Mouse (Mus musculus) liver, embryonic 14.5 days (tissue): Measurements from ENCODE around the gene Tubg2. TPM values are rescaled to one million over a fixed set of nuclear protein-coding genes. Genes with fewer than 3 reads are reported as not detected.
"Not testable (repeated sequence)": the region's sequence is repeated elsewhere in the genome, so short reads cannot be mapped to it uniquely, and the experiment has no call there.

Experiments used
- ATAC-seq: fragments of 200-750 bp; cut with Nextera tagmentation; 2 replicates; pipeline ENCODE4 v1.8.0; 2017; ENCODE audit warnings: moderate number of reproducible peaks, mild to moderate bottlenecking, moderate library complexity; ENCODE audit not compliant: insufficient read depth
- DNase-seq, 3 experiments: peaks; one replicate each; pipeline ENCODE4 v3.0.0-alpha.2; 2012 to 2013; ENCODE audit warnings: low read depth in 3 of 3, low spot score in 3 of 3
- H3K27ac ChIP-seq: fragments of 300-500 bp; sonication (generic); 2 replicates; pipeline ENCODE4 v1.5.1; 2014; ENCODE audit warnings: moderate library complexity, mild to moderate bottlenecking, control low read depth, inconsistent platforms
- H3K27me3 ChIP-seq: fragments of 300-500 bp; sonication (generic); 2 replicates; pipeline ENCODE4 v1.6.1; 2014; ENCODE audit warnings: mild to moderate bottlenecking, low read length, moderate library complexity; ENCODE audit not compliant: control insufficient read depth, insufficient read depth
- H3K36me3 ChIP-seq: fragments of 300-500 bp; sonication (generic); replicated peaks from 2 replicates; pipeline ENCODE4 v1.6.1; 2014; ENCODE audit warnings: low read depth; ENCODE audit not compliant: control insufficient read depth, insufficient read depth
- H3K4me1 ChIP-seq, 2 experiments: fragments of 200-500 bp in 1 of 2; fragments of 300-500 bp in 1 of 2; sonication (generic) in 1 of 2; replicated peaks; 2 replicates each; pipeline ENCODE4 v1.6.1; 2012 to 2014; ENCODE audit warnings: antibody characterized with exemption in 1 of 2, inconsistent platforms in 1 of 2, low read length in 1 of 2; ENCODE audit not compliant: control insufficient read depth in 2 of 2, insufficient read depth in 2 of 2
- H3K4me2 ChIP-seq: fragments of 300-500 bp; sonication (generic); 2 replicates; pipeline ENCODE4 v1.6.1; 2014; ENCODE audit warnings: low read depth, mild to moderate bottlenecking, control low read depth, moderate library complexity
- H3K4me3 ChIP-seq, 2 experiments: fragments of 200-500 bp in 1 of 2; fragments of 300-500 bp in 1 of 2; sonication (generic) in 1 of 2; 2 replicates each; pipeline ENCODE4 v1.5.1; 2012 to 2014; ENCODE audit warnings: low read depth in 2 of 2, low read length in 2 of 2, mild to moderate bottlenecking in 2 of 2, control low read depth in 1 of 2, inconsistent platforms in 1 of 2, moderate library complexity in 1 of 2; ENCODE audit not compliant: insufficient read depth in 1 of 2
- H3K9ac ChIP-seq: fragments of 300-500 bp; sonication (generic); replicated peaks from 2 replicates; pipeline ENCODE4 v1.6.1; 2014; ENCODE audit warnings: mild to moderate bottlenecking, control low read depth, moderate library complexity
- H3K9me3 ChIP-seq: fragments of 300-500 bp; sonication (generic); 2 replicates; pipeline ENCODE4 v1.6.1; 2016; ENCODE audit warnings: low read length, mixed read lengths; ENCODE audit not compliant: control insufficient read depth
- CTCF ChIP-seq: IDR thresholded peaks from 2 replicates; pipeline ENCODE4 v1.5.1; 2016; ENCODE audit warnings: antibody characterized with exemption, low read depth, control low read depth
- EP300 ChIP-seq: IDR thresholded peaks from 2 replicates; pipeline ENCODE4 v1.6.1; 2016; ENCODE audit warnings: antibody characterized with exemption, low read depth
- WGBS: fragments of 180-500 bp; shearing (Covaris S2); extraction: QIAGEN DNeasy Blood & Tissue Kit; methylation state at CpG from one replicate; pipeline ENCODE4 v1.1.7; 2014; ENCODE audit not compliant: insufficient replicate concordance; 5-methylcytosine and 5-hydroxymethylcytosine counted together
- polyA plus RNA-seq, 2 experiments: library from polyadenylated mRNA; depleted of rRNA in 1 of 2; stranded (reverse) in 1 of 2; unstranded in 1 of 2; fragments of >200 nt; fragmentation: Nextera tagmentation in 1 of 2; extraction: Ambion mirVana in 1 of 2; gene quantifications; 2 replicates each; pipeline versions ENCODE4 v1.2.1 to v1.2.3; 2012 to 2014

Tubg2 gene
- polyA plus RNA-seq, 2 experiments: 0.13 TPM; not detected in 1

DNA sequence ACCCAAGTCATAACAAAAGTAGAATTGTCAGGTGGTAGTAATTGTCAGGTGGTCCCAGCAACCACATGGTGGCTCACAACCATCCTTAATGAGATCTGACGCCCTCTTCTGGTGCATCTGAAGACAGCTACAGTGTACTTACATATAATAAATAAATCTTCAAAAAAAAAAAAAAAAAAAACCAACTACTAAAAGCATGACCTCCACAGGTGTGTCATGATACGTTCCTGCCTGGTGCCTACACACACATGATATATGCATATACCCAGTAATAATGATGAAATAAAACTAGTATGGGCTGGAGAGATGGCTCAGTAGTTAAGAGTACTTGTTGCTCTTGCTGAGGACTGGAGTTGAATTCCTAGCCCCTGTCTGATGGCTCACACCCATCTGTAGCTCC, 4.6 kb upstream of the Tubg2 start:
- DNase-seq: no peak
- Histone ChIP-seq H3K4me2 (no peak overlapping the region), H3K36me3 (no peaks in the 10 kb centered on the region), H3K9ac (no peak overlapping the region), H3K27ac (no peak overlapping the region), H3K4me3 (no peak overlapping the region), H3K4me1 (peaks cover 0 to 2% of the 10 kb centered on the region in 2 experiments; a peak in 2 of 4 replicates), H3K9me3 (no peaks in the 10 kb centered on the region), H3K27me3 (peaks cover 11% of the 10 kb centered on the region)
- TF ChIP-seq CTCF (no peak; the same call in 1 of the 2 replicates), EP300 (no peak)
- no peak for ATAC-seq
- 35% methylated on average over 2 of the region's 2 CpGs for WGBS

DNA sequence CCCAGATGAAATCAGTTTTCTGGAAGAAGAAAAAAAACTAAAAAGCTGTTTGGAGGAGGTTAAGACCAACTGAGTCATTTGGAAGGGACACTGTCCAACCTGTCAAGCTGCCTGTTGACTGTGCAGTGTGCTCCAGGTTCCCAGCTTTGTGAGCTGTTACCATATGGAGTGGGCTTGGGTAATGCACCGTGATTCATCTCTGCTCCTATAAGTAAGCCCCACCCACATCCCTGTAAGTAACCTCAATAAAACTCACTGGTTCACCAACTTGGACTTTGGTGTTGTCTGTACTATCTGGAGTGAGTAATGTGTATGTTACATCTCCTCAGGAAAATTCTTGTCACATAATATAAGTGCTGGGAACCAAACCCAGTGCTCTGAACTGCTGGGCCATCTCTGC, 2.9 kb upstream of the Tubg2 start:
- no peak for ATAC-seq
- no peak for TF ChIP-seq CTCF
- TF ChIP-seq EP300: no peak

DNA sequence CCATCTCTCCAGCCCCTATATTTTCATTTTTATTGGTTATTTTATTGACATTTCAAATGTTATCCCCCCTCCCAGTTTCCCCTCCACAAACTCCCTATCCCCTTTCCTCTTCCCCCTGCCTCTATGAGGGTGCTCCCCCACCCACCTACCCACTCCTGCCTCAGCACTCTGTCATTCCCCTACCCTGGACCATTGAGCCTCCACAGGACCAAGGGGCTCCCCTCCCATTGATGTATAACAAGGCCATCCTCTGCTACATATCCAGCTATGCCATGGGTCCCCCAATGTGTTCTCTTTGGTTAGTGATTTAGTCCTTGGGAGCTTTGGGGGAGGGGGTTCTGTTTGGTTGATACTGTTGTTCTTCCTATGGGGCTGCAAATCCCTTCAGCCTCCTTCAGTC, 1.1 kb upstream of the Tubg2 start:
- no peaks in the 10 kb centered on the region for H3K36me3 ChIP-seq
- no peak overlapping the region for H3K27ac ChIP-seq
- no peak for TF ChIP-seq EP300
- TF ChIP-seq CTCF: no peak
- DNase-seq: no peak
- H3K4me1 ChIP-seq: peaks cover 0 to 2% of the 10 kb centered on the region in 2 experiments; a peak in 1 of 4 replicates
- peaks cover 36% of the 10 kb centered on the region for H3K27me3 ChIP-seq
- ATAC-seq: no peak
- H3K9me3 ChIP-seq: no peaks in the 10 kb centered on the region
- no peak overlapping the region for H3K4me3 ChIP-seq
- no peak overlapping the region for H3K4me2 ChIP-seq
- H3K9ac ChIP-seq: no peak overlapping the region

More for the DNA sequence above, 2.9 kb upstream of the Tubg2 start:
- no peak overlapping the region for H3K9ac ChIP-seq
- peaks cover 25% of the 10 kb centered on the region for H3K27me3 ChIP-seq
- no peaks in the 10 kb centered on the region for H3K36me3 ChIP-seq
- H3K9me3 ChIP-seq: no peaks in the 10 kb centered on the region
- WGBS: 71% methylated on average over 1 of the region's 1 CpGs
- H3K4me3 ChIP-seq: no peak overlapping the region
- H3K4me1 ChIP-seq: peaks cover 0 to 2% of the 10 kb centered on the region in 2 experiments; a peak in 2 of 4 replicates
- no peak overlapping the region for H3K27ac ChIP-seq
- no peak for DNase-seq
- no peak overlapping the region for H3K4me2 ChIP-seq

DNA sequence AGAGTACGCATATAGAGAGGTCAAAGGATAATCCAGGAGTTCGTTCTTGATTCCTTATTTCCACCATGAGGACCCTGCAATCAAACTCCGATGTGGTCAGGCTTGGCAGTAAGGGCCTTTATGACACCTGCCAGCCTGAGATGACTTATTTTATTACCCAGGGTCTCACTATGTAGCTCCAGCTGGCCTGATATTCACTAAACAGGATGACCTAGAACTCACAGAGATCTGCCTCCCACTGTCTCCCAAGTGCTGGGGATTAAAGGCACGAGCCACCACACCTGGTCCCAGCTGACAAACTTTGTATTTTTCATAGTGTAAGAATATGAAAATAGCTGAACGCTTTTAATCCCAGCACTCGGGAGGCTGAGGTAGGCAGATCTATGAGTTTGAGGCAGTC, 556 bp upstream of the Tubg2 start:
- ATAC-seq (no peak), DNase-seq (no peak)
- no peaks in the 10 kb centered on the region for H3K36me3 ChIP-seq
- no peak overlapping the region for H3K4me3 ChIP-seq
- H3K9me3 ChIP-seq: no peaks in the 10 kb centered on the region
- peaks cover 36% of the 10 kb centered on the region for H3K27me3 ChIP-seq
- H3K4me1 ChIP-seq: peaks cover 0 to 2% of the 10 kb centered on the region in 2 experiments; a peak in 1 of 4 replicates
- WGBS: 56% methylated on average over 6 of the region's 6 CpGs
- H3K4me2 ChIP-seq: no peak overlapping the region
- TF ChIP-seq CTCF: no peak
- no peak for TF ChIP-seq EP300
- no peak overlapping the region for H3K9ac ChIP-seq
- no peak overlapping the region for H3K27ac ChIP-seq

DNA sequence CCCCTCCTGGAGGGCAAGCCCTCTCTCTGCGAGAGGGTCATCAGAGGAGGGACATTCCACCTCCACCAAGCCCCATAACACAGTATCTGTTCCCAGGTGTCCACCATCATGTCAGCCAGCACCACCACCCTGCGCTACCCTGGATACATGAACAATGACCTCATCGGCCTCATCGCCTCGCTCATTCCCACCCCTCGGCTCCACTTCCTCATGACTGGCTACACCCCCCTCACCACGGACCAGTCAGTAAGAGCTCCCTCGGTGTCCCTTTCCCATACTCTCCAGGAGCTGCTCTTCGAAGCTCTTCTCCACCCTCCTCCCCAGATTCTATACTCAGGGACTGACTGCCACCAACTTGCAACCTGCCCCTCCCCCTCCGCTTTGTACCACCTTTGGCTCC, 4.4 kb downstream of the Tubg2 start:
- peaks cover 64% of the 10 kb centered on the region for H3K27me3 ChIP-seq
- H3K4me3 ChIP-seq, H3K9me3 ChIP-seq, ATAC-seq, H3K27ac ChIP-seq, H3K9ac ChIP-seq, H3K4me1 ChIP-seq, H3K36me3 ChIP-seq, H3K4me2 ChIP-seq, DNase-seq: not testable (repeated sequence)
- WGBS: 52% methylated on average over 8 of the region's 10 CpGs

GRCm38 (mm10) chr11:101160981-101161505, 5.3 kb downstream of the Tubg2 start:
- H3K4me3 ChIP-seq, H3K9me3 ChIP-seq, H3K27ac ChIP-seq, DNase-seq, H3K4me2 ChIP-seq, H3K4me1 ChIP-seq, H3K9ac ChIP-seq, ATAC-seq, H3K36me3 ChIP-seq: not testable (repeated sequence)
- peaks cover 64% of the 10 kb centered on the region for H3K27me3 ChIP-seq
- WGBS: 60% methylated on average over 6 of the region's 8 CpGs
